Mouse (Mus musculus) heart, postnatal 0 days (tissue): ENCODE measurements at regions not wholly inside any gene's neighbourhood (a gene's known extent, or its start where the extent isn't known, plus 50 kb on each side); places are given as distances from the start of the nearest gene placed in this dataset.

Experiments
- CTCF ChIP-seq: IDR thresholded peaks from 2 replicates; pipeline ENCODE4 v1.5.1; 2016; ENCODE audit warnings: antibody characterized with exemption, control low read depth, low read depth
- EP300 ChIP-seq: IDR thresholded peaks from 2 replicates; pipeline ENCODE4 v1.6.1; 2016; ENCODE audit warnings: antibody characterized with exemption, low read depth

GRCm38 (mm10) chr4:124311657-124312056, 298.9 kb downstream of the 3100002H09Rik start:
- TF ChIP-seq CTCF (no peak), EP300 (no peak)
